Mouse (Mus musculus) heart, embryonic 12.5 days (tissue): ENCODE results near the gene Cxcr4. TPM values are rescaled to one million over a fixed set of nuclear protein-coding genes. Genes with fewer than 3 reads are reported as not detected.

Experiments
- ATAC-seq: fragments of 200-750 bp; cut with Nextera tagmentation; 2 replicates; pipeline ENCODE4 v1.8.0; 2017; ENCODE audit warnings: moderate TSS enrichment, moderate library complexity; ENCODE audit not compliant: insufficient number of reproducible peaks, low FRiP score
- H3K27ac ChIP-seq: fragments of 300-500 bp; sonication (generic); 2 replicates; pipeline ENCODE4 v1.5.1; 2016; ENCODE audit warnings: mild to moderate bottlenecking, moderate library complexity; ENCODE audit not compliant: poor library complexity, severe bottlenecking
- H3K27me3 ChIP-seq: fragments of 300-500 bp; sonication (generic); replicated peaks from 2 replicates; pipeline ENCODE4 v1.6.1; 2016; ENCODE audit warnings: mild to moderate bottlenecking, moderate library complexity
- H3K36me3 ChIP-seq: fragments of 300-500 bp; sonication (generic); 2 replicates; pipeline ENCODE4 v1.6.1; 2016; ENCODE audit warnings: mild to moderate bottlenecking, moderate library complexity
- H3K4me1 ChIP-seq: fragments of 300-500 bp; sonication (generic); replicated peaks from 2 replicates; pipeline ENCODE4 v1.6.1; 2016; ENCODE audit warnings: mild to moderate bottlenecking
- H3K4me2 ChIP-seq: fragments of 300-500 bp; sonication (generic); 2 replicates; pipeline ENCODE4 v1.6.1; 2016; ENCODE audit warnings: mild to moderate bottlenecking, moderate library complexity
- H3K4me3 ChIP-seq: fragments of 300-500 bp; sonication (generic); 2 replicates; pipeline ENCODE4 v1.5.1; 2016; ENCODE audit warnings: mild to moderate bottlenecking
- H3K9ac ChIP-seq: fragments of 300-500 bp; sonication (generic); 2 replicates; pipeline ENCODE4 v1.6.1; 2016; ENCODE audit warnings: mild to moderate bottlenecking, moderate library complexity
- H3K9me3 ChIP-seq: fragments of 300-500 bp; sonication (generic); replicated peaks from 2 replicates; pipeline ENCODE4 v1.6.1; 2016; ENCODE audit warnings: mild to moderate bottlenecking, moderate library complexity
- WGBS: fragments of 180-500 bp; shearing (Covaris S2); methylation state at CpG from one replicate; pipeline ENCODE4 v1.1.7; 2016; 5-methylcytosine and 5-hydroxymethylcytosine counted together
- polyA plus RNA-seq: library from polyadenylated mRNA; unstranded; fragments of >200 nt; fragmentation: Nextera tagmentation; extraction: Ambion mirVana; gene quantifications from 2 replicates; pipeline ENCODE4 v1.2.1, GENCODE M21; 2016

Gene Cxcr4
- polyA plus RNA-seq, 1 experiment from 2014 or later: 0.95 TPM

GRCm38 (mm10) chr1:128548220-128548998, 43.7 kb downstream of the Cxcr4 start:
- 77% methylated on average over 5 of the region's 5 CpGs for WGBS
- no peak overlapping the region for H3K27ac ChIP-seq
- ATAC-seq: no peak

GRCm38 (mm10) chr1:128545672-128546071, 46.4 kb downstream of the Cxcr4 start:
- no peak for ATAC-seq
- no peak overlapping the region for H3K9ac ChIP-seq
- H3K4me1 ChIP-seq: peaks cover 5% of the 10 kb centered on the region
- no peaks in the 10 kb centered on the region for H3K9me3 ChIP-seq
- no peak overlapping the region for H3K4me2 ChIP-seq
- no peak overlapping the region for H3K27ac ChIP-seq
- H3K27me3 ChIP-seq: peaks cover 48% of the 10 kb centered on the region
- no peaks in the 10 kb centered on the region for H3K36me3 ChIP-seq
- WGBS: 83% methylated on average over 6 of the region's 6 CpGs
- H3K4me3 ChIP-seq: no peak overlapping the region

More at GRCm38 (mm10) chr1:128548220-128548998, 43.7 kb downstream of the Cxcr4 start:
- peaks cover 43% of the 10 kb centered on the region for H3K27me3 ChIP-seq
- H3K9me3 ChIP-seq: no peaks in the 10 kb centered on the region
- no peak overlapping the region for H3K4me2 ChIP-seq
- peaks cover 24% of the 10 kb centered on the region for H3K4me1 ChIP-seq
- no peak overlapping the region for H3K9ac ChIP-seq
- H3K36me3 ChIP-seq: no peaks in the 10 kb centered on the region
- no peak overlapping the region for H3K4me3 ChIP-seq

GRCm38 (mm10) chr1:128543137-128543536, 49.0 kb downstream of the Cxcr4 start:
- Histone ChIP-seq H3K4me2 (no peak overlapping the region), H3K4me3 (no peak overlapping the region), H3K27me3 (peaks cover 52% of the 10 kb centered on the region), H3K9ac (no peak overlapping the region), H3K4me1 (no peaks in the 10 kb centered on the region), H3K36me3 (no peaks in the 10 kb centered on the region), H3K9me3 (no peaks in the 10 kb centered on the region), H3K27ac (no peak overlapping the region)
- ATAC-seq: no peak
- WGBS: 90% methylated on average over 2 of the region's 2 CpGs

GRCm38 (mm10) chr1:128542555-128542954, 49.5 kb downstream of the Cxcr4 start:
- no peak overlapping the region for H3K27ac ChIP-seq
- no peak for ATAC-seq
- H3K27me3 ChIP-seq: peaks cover 49% of the 10 kb centered on the region
- 72% methylated on average over 3 of the region's 3 CpGs for WGBS
- H3K4me2 ChIP-seq: no peak overlapping the region
- no peaks in the 10 kb centered on the region for H3K4me1 ChIP-seq
- no peak overlapping the region for H3K9ac ChIP-seq
- no peaks in the 10 kb centered on the region for H3K36me3 ChIP-seq
- no peaks in the 10 kb centered on the region for H3K9me3 ChIP-seq
- H3K4me3 ChIP-seq: no peak overlapping the region

GRCm38 (mm10) chr1:128540213-128540612, 51.9 kb downstream of the Cxcr4 start:
- H3K9ac ChIP-seq: no peak overlapping the region
- H3K4me1 ChIP-seq: peaks cover 4% of the 10 kb centered on the region; the same call in 1 of the 2 replicates
- H3K4me2 ChIP-seq: no peak overlapping the region
- 74% methylated on average over 2 of the region's 2 CpGs for WGBS
- peaks cover 60% of the 10 kb centered on the region for H3K27me3 ChIP-seq
- ATAC-seq: no peak
- H3K27ac ChIP-seq: no peak overlapping the region
- no peaks in the 10 kb centered on the region for H3K36me3 ChIP-seq
- no peaks in the 10 kb centered on the region for H3K9me3 ChIP-seq
- H3K4me3 ChIP-seq: no peak overlapping the region

GRCm38 (mm10) chr1:128539555-128539954, 52.5 kb downstream of the Cxcr4 start:
- H3K9me3 ChIP-seq: no peaks in the 10 kb centered on the region
- H3K27me3 ChIP-seq: peaks cover 54% of the 10 kb centered on the region
- WGBS: 75% methylated on average over 10 of the region's 10 CpGs
- no peak overlapping the region for H3K9ac ChIP-seq
- no peak for ATAC-seq
- no peak overlapping the region for H3K4me2 ChIP-seq
- no peak overlapping the region for H3K27ac ChIP-seq
- no peak overlapping the region for H3K4me3 ChIP-seq
- no peaks in the 10 kb centered on the region for H3K36me3 ChIP-seq
- peaks cover 6% of the 10 kb centered on the region; the same call in 1 of the 2 replicates for H3K4me1 ChIP-seq

Other genes with a start within 250 kb of the Cxcr4 start
- 187 TPM in 2 replicates for gene Mcm6, start 232.6 kb downstream of the Cxcr4 start, polyA plus RNA-seq
- 110 and 117 TPM in 2 replicates for gene Dars, start 174.9 kb downstream of the Cxcr4 start, polyA plus RNA-seq